Mouse (Mus musculus): ENCODE results near the gene Samm50.

DNA sequence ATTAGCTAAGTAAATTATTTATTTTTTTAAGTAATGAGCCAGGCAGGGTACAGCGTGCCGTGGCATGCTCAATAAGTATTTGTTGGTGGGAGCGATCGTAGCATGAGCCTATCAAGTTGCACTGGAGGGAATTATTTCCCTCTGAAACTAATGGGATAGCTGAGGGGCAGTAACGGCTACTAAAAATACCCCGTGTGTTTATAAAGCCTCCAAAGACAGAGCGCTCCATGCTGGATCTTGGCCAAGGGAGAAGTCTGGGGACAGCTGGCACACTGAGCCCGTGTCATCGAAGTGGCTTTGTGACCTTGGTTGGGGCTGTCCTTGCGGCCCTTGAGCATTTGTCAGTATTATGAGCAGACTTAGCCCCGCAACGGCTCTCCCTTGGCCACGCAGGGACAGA lies 59.2 kb downstream of the Samm50 start:
- TF ChIP-seq CTCF (conservative IDR thresholded peaks at IDR 0.05; ENCODE audit: low read length) (no peak), POU5F1 (IDR thresholded peaks at IDR 0.05; ENCODE audit: borderline replicate concordance, low read length) (no peak)
